Mouse (Mus musculus): Measurements from ENCODE around the gene Gne. TPM values are rescaled to one million over a fixed set of nuclear protein-coding genes. Genes with fewer than 3 reads are reported as not detected.

Gne gene
- total and polyA plus RNA-seq, 2 experiments from 2014 or later: 24.7 to 44.5 TPM

DNA sequence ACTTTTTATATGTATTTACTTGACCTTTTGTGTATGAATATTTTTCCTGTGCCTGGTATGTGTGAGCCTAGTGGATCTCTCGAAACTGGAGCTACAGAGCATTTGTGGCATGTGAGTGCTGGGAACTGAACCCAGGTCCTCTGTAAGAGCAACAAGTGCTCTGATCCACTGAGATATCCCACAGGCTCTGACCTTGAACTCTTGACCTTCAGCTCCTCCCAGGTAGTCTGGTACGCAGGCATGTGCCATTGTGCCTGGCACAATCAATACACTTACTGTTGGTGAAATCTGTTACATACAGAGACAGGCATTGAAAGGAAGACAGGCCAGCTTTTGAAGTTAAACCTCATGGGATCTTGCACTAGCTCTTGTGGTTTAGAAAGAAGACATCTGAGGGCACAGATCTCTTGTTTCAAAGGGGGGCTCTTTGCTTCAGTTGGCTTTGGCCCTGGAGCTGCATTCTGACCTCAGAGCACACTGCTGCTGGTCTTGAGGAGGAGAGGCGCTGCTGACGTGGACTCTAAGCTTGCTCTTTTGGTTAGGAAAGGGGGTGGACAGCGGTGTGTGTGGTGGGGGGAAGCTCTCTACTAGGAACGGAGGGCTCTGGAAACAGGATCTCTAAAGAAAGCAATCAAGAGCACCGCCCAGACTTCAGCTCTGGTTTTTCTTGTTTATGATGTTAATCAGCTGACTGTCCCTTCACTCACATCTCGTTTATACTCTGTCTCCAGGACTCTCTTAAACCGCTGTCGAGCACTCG, 13.8 kb upstream of the Gne start:
- H3K27ac ChIP-seq: no peak overlapping the region
- ATAC-seq (no peak), DNase-seq (ENCODE audit: low spot score) (no peak)
- H3K9ac ChIP-seq (replicated peaks; ENCODE audit: low read length): no peak overlapping the region
- no peak overlapping the region for H3K4me2 ChIP-seq (ENCODE audit: low read depth, low read length)
- H3K4me3 ChIP-seq (ENCODE audit: low read length): no peak overlapping the region
- H3K27me3 ChIP-seq (ENCODE audit: insufficient read depth, low read length): no peaks in the 10 kb centered on the region
- no peaks in the 10 kb centered on the region for H3K9me3 ChIP-seq (ENCODE audit: low read length)
- 66% methylated on average over 11 of the region's 11 CpGs for WGBS
- no peaks in the 10 kb centered on the region for H3K36me3 ChIP-seq (ENCODE audit: insufficient read depth, low read length)
- TF ChIP-seq CTCF (IDR thresholded peaks at IDR 0.05; ENCODE audit: low read depth): no peak
- no peaks in the 10 kb centered on the region for H3K4me1 ChIP-seq (ENCODE audit: insufficient read depth, low read length)

DNA sequence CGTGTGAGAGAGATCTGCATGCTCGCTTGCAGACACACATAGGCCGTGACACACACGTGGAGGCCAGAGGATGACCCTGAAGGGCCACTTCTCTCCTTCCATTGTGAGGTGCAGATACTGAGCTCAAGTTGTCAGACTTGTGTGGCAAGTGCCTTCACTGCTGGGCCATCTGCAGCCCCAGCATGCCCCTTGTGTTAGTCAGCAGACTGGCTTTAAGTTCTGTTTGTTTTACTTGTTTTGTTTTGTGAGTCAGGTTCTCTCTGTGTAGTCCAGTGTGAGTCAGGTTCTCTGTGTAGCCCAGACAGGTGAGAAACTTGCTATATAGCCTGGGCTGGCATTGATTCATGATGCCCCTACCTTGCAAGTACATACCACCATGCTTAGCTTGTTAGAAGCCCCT, 10.5 kb upstream of the Gne start:
- Histone ChIP-seq H3K4me2 (ENCODE audit: low read depth, low read length) (no peak overlapping the region), H3K9me3 (ENCODE audit: low read length) (no peaks in the 10 kb centered on the region), H3K9ac (replicated peaks; ENCODE audit: low read length) (no peak overlapping the region), H3K4me3 (ENCODE audit: low read length) (no peak overlapping the region), H3K27me3 (ENCODE audit: insufficient read depth, low read length) (no peaks in the 10 kb centered on the region), H3K36me3 (ENCODE audit: insufficient read depth, low read length) (no peaks in the 10 kb centered on the region), H3K27ac (no peak overlapping the region), H3K4me1 (ENCODE audit: insufficient read depth, low read length) (no peaks in the 10 kb centered on the region)
- ATAC-seq (no peak), DNase-seq (ENCODE audit: low spot score) (no peak)
- TF ChIP-seq CTCF (IDR thresholded peaks at IDR 0.05; ENCODE audit: low read depth): no peak
- WGBS: 85% methylated on average over 4 of the region's 4 CpGs

DNA sequence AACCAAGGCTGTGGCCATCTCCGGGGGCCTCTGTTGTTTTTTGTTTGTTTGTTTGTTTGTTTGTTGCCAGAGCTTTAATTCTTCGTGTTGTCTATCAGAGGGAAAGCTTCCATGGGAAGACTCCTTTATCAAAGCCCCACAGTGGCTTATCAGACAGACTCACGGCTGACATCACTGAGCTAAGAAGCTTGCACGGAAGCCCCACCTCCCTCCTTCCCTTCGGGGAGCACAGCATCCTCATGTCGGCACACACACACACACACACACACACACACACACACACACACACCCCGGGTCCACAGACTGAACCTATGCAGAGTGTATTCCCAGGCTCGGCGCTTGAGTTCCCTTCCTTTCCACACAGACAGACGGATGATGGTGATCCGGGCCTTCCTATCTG, 8.4 kb upstream of the Gne start:
- WGBS: 84% methylated on average over 11 of the region's 11 CpGs
- no peak overlapping the region for H3K4me2 ChIP-seq (ENCODE audit: low read depth, low read length)
- no peaks in the 10 kb centered on the region for H3K9me3 ChIP-seq (ENCODE audit: low read length)
- TF ChIP-seq CTCF (IDR thresholded peaks at IDR 0.05; ENCODE audit: low read depth): no peak
- H3K4me1 ChIP-seq (ENCODE audit: insufficient read depth, low read length): no peaks in the 10 kb centered on the region
- no peak overlapping the region for H3K27ac ChIP-seq
- H3K4me3 ChIP-seq (ENCODE audit: low read length): no peak overlapping the region
- no peak for DNase-seq (ENCODE audit: low spot score)
- no peak overlapping the region for H3K9ac ChIP-seq (replicated peaks; ENCODE audit: low read length)
- no peaks in the 10 kb centered on the region for H3K36me3 ChIP-seq (ENCODE audit: insufficient read depth, low read length)
- ATAC-seq: no peak
- no peaks in the 10 kb centered on the region for H3K27me3 ChIP-seq (ENCODE audit: insufficient read depth, low read length)

DNA sequence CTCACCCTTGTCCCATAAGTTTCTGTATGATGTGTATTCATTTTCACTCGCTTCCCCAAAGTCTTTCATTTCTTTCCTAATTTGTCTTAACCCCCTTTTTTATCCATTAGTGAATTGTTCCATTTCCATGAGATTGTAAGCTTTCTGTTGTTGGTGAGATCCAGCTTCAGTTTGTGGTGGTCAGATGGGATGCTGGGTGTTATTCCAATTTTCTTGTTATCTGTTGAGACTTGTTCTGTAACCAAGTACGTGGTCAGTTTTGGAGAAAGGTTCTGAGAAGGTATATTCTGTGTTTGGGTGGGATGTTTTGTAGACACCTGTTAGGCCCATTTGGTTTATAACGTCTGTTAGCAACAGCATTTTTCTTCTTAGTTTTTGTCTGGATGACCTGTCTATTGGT, 1.6 kb upstream of the Gne start:
- no peak overlapping the region for H3K4me3 ChIP-seq (ENCODE audit: low read length)
- H3K9ac ChIP-seq (replicated peaks; ENCODE audit: low read length): no peak overlapping the region
- WGBS: 95% methylated on average over 3 of the region's 3 CpGs
- no peak overlapping the region for H3K27ac ChIP-seq
- H3K4me1 ChIP-seq (ENCODE audit: insufficient read depth, low read length): no peaks in the 10 kb centered on the region
- no peak for ATAC-seq
- TF ChIP-seq CTCF (IDR thresholded peaks at IDR 0.05; ENCODE audit: low read depth): no peak
- no peaks in the 10 kb centered on the region for H3K36me3 ChIP-seq (ENCODE audit: insufficient read depth, low read length)
- H3K9me3 ChIP-seq (ENCODE audit: low read length): no peaks in the 10 kb centered on the region
- DNase-seq (ENCODE audit: low spot score): no peak
- H3K4me2 ChIP-seq (ENCODE audit: low read depth, low read length): no peak overlapping the region
- no peaks in the 10 kb centered on the region for H3K27me3 ChIP-seq (ENCODE audit: insufficient read depth, low read length)

DNA sequence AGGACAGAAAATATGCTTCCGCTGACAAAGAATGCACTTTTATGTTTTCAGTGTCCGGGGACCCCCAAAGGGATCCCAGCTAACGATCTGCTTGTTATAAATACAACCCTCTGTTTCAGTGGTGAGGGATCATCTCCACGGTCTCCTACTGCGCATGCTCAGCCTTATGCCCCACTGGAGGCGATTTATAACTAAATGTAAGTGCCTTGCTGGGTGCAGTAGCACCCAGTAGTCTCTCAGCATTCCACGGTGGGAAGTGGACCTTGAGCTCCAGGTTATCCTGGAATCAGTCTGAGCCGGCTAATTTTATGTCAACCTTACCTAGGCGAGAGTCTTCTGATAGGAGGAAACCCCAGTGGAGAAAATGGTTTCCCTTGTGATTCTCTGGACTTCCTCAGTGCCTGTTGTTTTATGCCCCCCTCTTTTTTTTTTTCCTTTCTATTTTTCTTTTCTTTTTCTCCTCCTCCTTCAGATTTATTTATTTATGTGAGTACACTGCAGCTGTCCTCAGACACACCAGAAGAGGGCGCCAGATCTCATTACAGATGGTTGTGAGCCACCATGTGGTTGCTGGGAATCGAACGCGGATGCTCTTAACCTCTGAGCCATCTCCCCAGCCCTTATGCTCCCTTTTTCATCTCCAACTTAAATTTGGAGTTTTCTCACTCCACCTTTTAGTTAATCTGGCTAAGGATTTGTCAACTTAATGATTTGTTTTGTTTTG, 787 bp upstream of the Gne start:
- H3K4me3 ChIP-seq (ENCODE audit: low read length): no peak overlapping the region
- H3K4me1 ChIP-seq (ENCODE audit: insufficient read depth, low read length): no peaks in the 10 kb centered on the region
- peak; percentile 28 for TF ChIP-seq CTCF (IDR thresholded peaks at IDR 0.05; ENCODE audit: low read depth)
- H3K4me2 ChIP-seq (ENCODE audit: low read depth, low read length): no peak overlapping the region
- no peaks in the 10 kb centered on the region for H3K9me3 ChIP-seq (ENCODE audit: low read length)
- WGBS: 87% methylated on average over 13 of the region's 13 CpGs
- H3K9ac ChIP-seq (replicated peaks; ENCODE audit: low read length): no peak overlapping the region
- H3K36me3 ChIP-seq (ENCODE audit: insufficient read depth, low read length): no peaks in the 10 kb centered on the region
- no peak overlapping the region for H3K27ac ChIP-seq
- no peak for ATAC-seq
- no peak for DNase-seq (ENCODE audit: low spot score)
- H3K27me3 ChIP-seq (ENCODE audit: insufficient read depth, low read length): no peaks in the 10 kb centered on the region

DNA sequence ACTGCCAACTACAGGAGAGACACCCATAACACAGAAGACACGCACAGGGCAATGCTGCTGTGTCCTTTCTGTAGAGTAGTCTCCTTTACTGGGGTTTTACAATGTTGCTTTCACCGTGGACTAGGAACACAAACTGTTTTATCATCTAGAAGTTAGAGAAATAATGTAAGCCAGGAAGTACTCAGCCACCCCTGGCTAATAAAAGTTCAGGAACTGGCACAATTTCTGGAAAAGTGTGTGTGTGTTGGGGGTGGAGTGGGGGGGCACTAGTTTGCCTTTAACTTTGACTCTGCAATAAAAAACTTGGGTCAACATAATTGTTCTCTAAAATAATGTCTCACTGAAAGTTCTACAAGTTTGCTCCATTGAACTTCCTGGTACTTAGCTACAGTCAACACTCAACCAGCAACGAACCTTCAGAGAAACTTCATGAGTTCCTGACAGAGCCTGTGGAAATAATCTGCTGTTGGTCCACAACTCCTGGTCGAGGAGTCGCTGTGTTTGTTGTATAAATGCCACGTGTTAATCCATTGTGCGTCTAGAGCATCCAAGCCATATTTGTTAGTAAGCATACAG, 5.5 kb downstream of the Gne start:
- no peak for DNase-seq (ENCODE audit: low spot score)
- ATAC-seq: no peak
- Histone ChIP-seq H3K36me3 (ENCODE audit: insufficient read depth, low read length) (no peaks in the 10 kb centered on the region), H3K27me3 (ENCODE audit: insufficient read depth, low read length) (no peaks in the 10 kb centered on the region), H3K4me2 (ENCODE audit: low read depth, low read length) (no peak overlapping the region), H3K4me1 (ENCODE audit: insufficient read depth, low read length) (no peaks in the 10 kb centered on the region), H3K4me3 (ENCODE audit: low read length) (no peak overlapping the region), H3K27ac (no peak overlapping the region), H3K9me3 (ENCODE audit: low read length) (no peaks in the 10 kb centered on the region), H3K9ac (replicated peaks; ENCODE audit: low read length) (no peak overlapping the region)
- WGBS: 89% methylated on average over 7 of the region's 7 CpGs
- no peak for TF ChIP-seq CTCF (IDR thresholded peaks at IDR 0.05; ENCODE audit: low read depth)

Measured in hindbrain, postnatal 0 days (tissue).